ENCODE assay signal across 25 mouse cellular contexts in the genomic region with DNA sequence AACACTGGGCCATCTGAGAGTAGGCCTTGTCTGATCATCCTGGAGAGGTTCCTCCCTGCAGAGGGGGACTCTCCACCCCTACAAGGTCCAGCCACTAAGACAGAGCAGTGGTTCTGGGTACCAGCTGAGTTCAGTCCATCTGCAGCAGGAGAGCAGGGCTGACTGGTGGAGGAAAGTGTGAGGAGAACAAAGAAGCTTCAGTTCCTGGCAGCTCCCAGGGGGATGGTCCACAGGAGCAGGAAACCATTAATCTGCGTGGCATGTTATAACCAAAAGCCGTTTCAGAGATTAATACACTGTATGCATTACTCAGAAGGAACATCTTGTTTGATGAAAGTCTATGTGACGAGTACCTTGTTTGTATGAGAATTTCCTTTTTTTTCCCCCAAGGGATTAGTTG. TPM values are rescaled to one million over a fixed set of nuclear protein-coding genes. Genes with fewer than 3 reads are reported as not detected.
A peak's percentile ranks its signal among the peaks of the same experiment; 100 is the strongest.
DNase-seq lines count a peak whose midpoint lies in the region; ATAC-seq and TF ChIP-seq lines count a peak whose summit lies in the region.
"Had no signal": no experiment of that assay in that cellular context is flagged by ENCODE, and none has a peak within 500 bp of the region (broad histone marks: within the 10 kb centered on the region; RNA-seq: fewer than 3 reads in every experiment).

No protein-coding gene starts in this region.

- H3K4me2 ChIP-seq in heart, embryonic 15.5 days, result no peak overlapping the region
- no peak overlapping the region for H3K4me2 ChIP-seq in liver, embryonic 11.5 days
- H3K4me2 ChIP-seq: liver, embryonic 12.5 days; neural tube, embryonic 12.5 days had no signal

- TF ChIP-seq POLR2A in cerebellum, adult 2 months (IDR thresholded peaks at IDR 0.05; ENCODE audit: borderline replicate concordance, insufficient read depth, low read length), result no peak

- H3K4me3 ChIP-seq in heart, embryonic 15.5 days, result no peak overlapping the region
- no peak overlapping the region for H3K4me3 ChIP-seq in liver, embryonic 11.5 days (ENCODE audit: low read depth, low read length)
- H3K4me3 ChIP-seq in cerebellum, adult 2 months (replicated peaks; ENCODE audit: insufficient read depth, low read depth, low read length), result no peak overlapping the region
- H3K4me3 ChIP-seq: forebrain, embryonic 10.5 days; liver, embryonic 12.5 days; megakaryocyte, embryonic 14.5 days; neural tube, embryonic 12.5 days had no signal

- H3K4me1 ChIP-seq in heart, embryonic 15.5 days (replicated peaks), result peaks cover 13% of the 10 kb centered on the region
- peaks cover 8% of the 10 kb centered on the region; the same call in 1 of the 2 replicates for H3K4me1 ChIP-seq in liver, embryonic 11.5 days (replicated peaks; ENCODE audit: control insufficient read depth, insufficient read depth, low read length)
- H3K4me1 ChIP-seq in cerebellum, adult 2 months (ENCODE audit: control insufficient read depth, insufficient read depth, low read length), result no peaks in the 10 kb centered on the region
- H3K4me1 ChIP-seq: forebrain, embryonic 10.5 days; neural tube, embryonic 12.5 days had no signal

- H3K36me3 ChIP-seq in heart, embryonic 15.5 days, result no peaks in the 10 kb centered on the region
- H3K36me3 ChIP-seq in liver, embryonic 11.5 days (ENCODE audit: control insufficient read depth, insufficient read depth, low read length), result no peaks in the 10 kb centered on the region
- H3K36me3 ChIP-seq: forebrain, embryonic 10.5 days; liver, embryonic 12.5 days; neural tube, embryonic 12.5 days had no signal

- 53% methylated on average over 3 of the region's 3 CpGs for WGBS in heart, embryonic 15.5 days
- WGBS in liver, embryonic 11.5 days, result 63% methylated on average over 3 of the region's 3 CpGs
- WGBS in cerebellum, adult 2 months, result 37% methylated on average over 3 of the region's 3 CpGs

- H3K9ac ChIP-seq in heart, embryonic 15.5 days, result no peak overlapping the region
- no peak overlapping the region for H3K9ac ChIP-seq in liver, embryonic 11.5 days (ENCODE audit: low read depth, low read length)
- H3K9ac ChIP-seq: liver, embryonic 12.5 days; neural tube, embryonic 12.5 days had no signal

- H3K27me3 ChIP-seq in heart, embryonic 15.5 days, result no peaks in the 10 kb centered on the region
- no peaks in the 10 kb centered on the region for H3K27me3 ChIP-seq in liver, embryonic 11.5 days (replicated peaks; ENCODE audit: control insufficient read depth, insufficient read depth, low read length)
- no peaks in the 10 kb centered on the region for H3K27me3 ChIP-seq in cerebellum, adult 2 months (ENCODE audit: control insufficient read depth, insufficient read depth, low read length)
- H3K27me3 ChIP-seq: liver, embryonic 12.5 days; neural tube, embryonic 12.5 days had no signal

- no peaks in the 10 kb centered on the region for H3K9me3 ChIP-seq in heart, embryonic 15.5 days (replicated peaks)
- no peaks in the 10 kb centered on the region for H3K9me3 ChIP-seq in liver, embryonic 11.5 days (ENCODE audit: control insufficient read depth, low read length)
- H3K9me3 ChIP-seq: forebrain, embryonic 10.5 days; liver, embryonic 12.5 days; neural tube, embryonic 12.5 days had no signal

- no peak for TF ChIP-seq CTCF in cerebellum, adult 2 months (IDR thresholded peaks at IDR 0.05; ENCODE audit: borderline replicate concordance, insufficient read depth, low read depth, low read length)

- H3K27ac ChIP-seq in heart, embryonic 15.5 days, result no peak overlapping the region
- no peak overlapping the region for H3K27ac ChIP-seq in liver, embryonic 11.5 days (ENCODE audit: low read depth, low read length)
- no peak overlapping the region for H3K27ac ChIP-seq in cerebellum, adult 2 months (ENCODE audit: insufficient read depth, low read length)
- H3K27ac ChIP-seq: forebrain, embryonic 10.5 days; hindbrain, postnatal 0 days; liver, embryonic 12.5 days; neural tube, embryonic 12.5 days had no signal

- peak; percentile 44; the same call in 1 of the 2 replicates for ATAC-seq in heart, embryonic 15.5 days (replicated peaks; ENCODE audit: insufficient number of reproducible peaks, insufficient read depth, low FRiP score, low read depth)
- ATAC-seq in liver, embryonic 11.5 days (replicated peaks; ENCODE audit: low FRiP score), result no peak
- ATAC-seq: forebrain, embryonic 16.5 days; hindbrain, postnatal 0 days; liver, embryonic 12.5 days had no signal

- no peak for DNase-seq in heart, postnatal 14 days
- peak; percentile 22 for DNase-seq in liver, embryonic 11.5 days (ENCODE audit: low spot score)
- DNase-seq in liver (no peak), 3T3-L1 (ENCODE audit: low read depth, low spot score) (peak; percentile 57), NIH3T3 (ENCODE audit: low read depth) (peak; percentile 39)
- no peak for DNase-seq in cerebellum, adult 2 months
- no peak for DNase-seq in left cerebral cortex, postnatal 25 days (ENCODE audit: low spot score in 2 of 2)
- DNase-seq: adrenal gland, postnatal 10 days; cerebellum, adult 8-10 months; cerebellum, postnatal 36 days; gastrocnemius, postnatal 25 days; heart, adult 18-20 months; layer of hippocampus, adult 9-11 months; midbrain, embryonic 14.5 days; retina, postnatal 1 day; right cerebral cortex, postnatal 25 days; spleen, adult 18-20 months; thymus, postnatal 14 days had no signal

- intact Hi-C loops in heart, postnatal 14 days (cut with DNase I), result no loop called here
- intact Hi-C loops in left cerebral cortex, postnatal 25 days (cut with DNase I), result no loop called here

RNA-seq across cellular contexts. Expression of a gene that starts 23.7 kb away (rescaled TPM):
- 35.8 and 40.8 TPM in 2 replicates for polyA plus RNA-seq in heart, embryonic 15.5 days (2015; fragmentation: Nextera tagmentation; extraction: Ambion mirVana)
- 100 to 1,000 TPM; 101 to 105 TPM for total RNA-seq in heart, postnatal 14 days (2021)
- 107 and 111 TPM in 2 replicates for polyA plus RNA-seq in liver, embryonic 11.5 days (2014; fragmentation: Nextera tagmentation; extraction: Ambion mirVana)
- 0.82 and 1.3 TPM in 2 replicates for polyA plus RNA-seq in cerebellum, adult 2 months (2012; rRNA removed)
- under 1 TPM; 0.41 to 0.53 TPM for total RNA-seq in left cerebral cortex, postnatal 25 days (2021)

RNA-seq across cellular contexts. Expression of a gene that starts 26.2 kb away (rescaled TPM):
- polyA plus RNA-seq in heart, embryonic 15.5 days (2015; fragmentation: Nextera tagmentation; extraction: Ambion mirVana), result 1.9 and 2.1 TPM in 2 replicates
- 1 to 10 TPM; 4.7 to 4.9 TPM for total RNA-seq in heart, postnatal 14 days (2021)
- polyA plus RNA-seq in liver, embryonic 11.5 days (2014; fragmentation: Nextera tagmentation; extraction: Ambion mirVana), result 0.66 and 1.2 TPM in 2 replicates
- polyA plus RNA-seq in cerebellum, adult 2 months (2012; rRNA removed), result 1.2 and 1.7 TPM in 2 replicates
- 100 to 1,000 TPM in 1 of 2 experiments, 10 to 100 TPM in 1; 87.6 to 102 TPM for total RNA-seq in left cerebral cortex, postnatal 25 days (2021)

Comparison
In these comparisons a context has a peak if more than half of its experiments do, and no peak if none do; other contexts are left out.
1. DNase-seq: peak in liver, embryonic 11.5 days (single experiment), 3T3-L1 (single experiment) and NIH3T3 (single experiment); none in heart, postnatal 14 days (0 of 2), liver (single experiment), cerebellum, adult 2 months (0 of 2) and left cerebral cortex, postnatal 25 days (0 of 2).
2. RNA of a gene that starts 23.7 kb away (polyA plus RNA-seq): 107 to 111 TPM in liver, embryonic 11.5 days and 35.8 to 40.8 TPM in heart, embryonic 15.5 days; 0.82 to 1.3 TPM in cerebellum, adult 2 months; every median in the first group is over 10 times any median in the second.